Mouse (Mus musculus) gastrocnemius, postnatal 10 days (tissue): ENCODE measurements around the gene Tbx19. TPM values are rescaled to one million over a fixed set of nuclear protein-coding genes. Genes with fewer than 3 reads are reported as not detected.

Experiments used
- DNase-seq: peaks from one replicate; pipeline ENCODE4 v3.0.0; 2021; ENCODE audit warnings: mixed read lengths
- total RNA-seq, 2 experiments: library from RNA; stranded (reverse); gene quantifications; 2 replicates each; pipeline ENCODE4 v1.2.3; 2021

Tbx19 gene
- total RNA-seq, 2 experiments from 2014 or later, result 0.16 to 0.19 TPM

- DNase-seq, result no peak
Measured at GRCm38 (mm10) chr1:165114460-165115175, 46.0 kb downstream of the Tbx19 start.

DNA sequence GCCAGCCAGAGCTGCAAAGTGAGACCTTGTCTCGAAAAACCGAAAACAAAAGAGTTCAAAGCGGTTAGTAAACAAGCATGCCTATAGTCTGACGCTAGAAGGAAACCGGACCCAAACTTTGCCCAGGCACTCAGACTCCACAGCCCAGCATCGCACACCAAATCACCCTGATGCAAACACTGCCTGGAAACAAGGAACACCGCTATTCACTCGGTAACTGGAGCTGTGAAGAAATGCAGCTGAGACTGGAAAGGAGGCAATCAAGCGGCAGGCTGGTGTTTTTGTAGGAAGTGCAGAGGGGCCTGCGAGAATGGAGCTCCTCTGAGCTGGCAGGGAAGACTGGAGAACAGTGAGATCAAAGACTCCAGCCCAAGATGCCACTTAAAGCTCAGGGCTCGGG lies 46.9 kb downstream of the Tbx19 start:
- DNase-seq, result no peak

GRCm38 (mm10) chr1:165110659-165111058 lies 49.9 kb downstream of the Tbx19 start:
- no peak for DNase-seq

DNA sequence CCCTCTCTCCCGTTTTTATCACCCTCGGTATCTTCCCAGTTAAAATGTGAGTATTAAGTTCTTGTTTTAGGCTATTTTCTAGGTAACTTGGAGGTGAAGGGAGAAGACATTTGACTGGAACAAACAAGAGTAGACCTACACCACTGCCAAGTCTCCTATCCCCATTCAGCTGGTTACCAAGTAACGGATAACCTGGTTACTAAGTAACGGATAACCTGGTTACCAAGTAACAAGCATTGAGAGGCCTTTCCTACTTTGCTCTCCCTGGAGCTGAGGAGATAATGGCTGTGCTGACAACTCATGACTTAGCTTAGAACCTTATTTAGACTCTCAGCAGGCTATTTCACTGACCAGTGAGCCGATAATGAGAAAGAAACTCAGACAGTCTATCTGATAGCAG lies 51.4 kb downstream of the Tbx19 start:
- DNase-seq, result no peak

DNA sequence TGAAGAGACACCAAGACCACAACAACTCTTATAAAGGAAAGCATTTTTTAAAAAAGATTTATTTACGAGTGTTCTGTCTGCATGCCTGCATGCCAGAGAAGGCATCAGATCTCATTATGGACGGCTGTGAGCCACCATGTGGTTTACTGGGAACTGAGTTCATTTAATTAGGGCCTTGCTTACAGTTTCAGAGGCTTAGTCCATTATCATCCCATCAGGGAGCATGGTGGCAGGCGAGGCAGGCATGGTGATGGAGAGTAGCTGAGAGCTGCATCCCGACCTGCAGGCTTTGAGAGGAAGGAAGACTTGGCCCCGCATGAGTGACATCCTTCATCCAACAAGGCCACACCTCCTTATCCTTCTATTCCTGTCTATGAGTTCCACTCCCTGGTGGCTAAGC lies 52.1 kb downstream of the Tbx19 start:
- no peak for DNase-seq

DNA sequence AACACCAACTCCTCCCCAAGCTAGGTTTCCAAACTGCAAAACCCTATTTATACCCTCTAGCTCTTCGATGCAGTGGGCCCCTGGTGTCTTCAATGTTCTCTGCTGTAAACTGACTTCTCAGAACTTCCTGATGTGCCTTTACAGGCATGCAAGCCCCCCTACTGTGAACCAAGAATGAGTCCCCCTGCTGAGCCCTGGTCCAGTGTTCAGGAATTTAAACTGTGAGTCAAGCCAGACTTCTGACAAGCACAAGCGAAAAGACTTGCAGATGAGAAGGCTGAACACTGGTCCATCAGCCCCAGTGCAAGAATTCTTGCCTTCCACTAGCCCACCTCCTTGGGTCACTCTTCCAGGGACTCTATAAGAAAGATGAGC lies 54.6 kb downstream of the Tbx19 start:
- DNase-seq, result no peak

DNA sequence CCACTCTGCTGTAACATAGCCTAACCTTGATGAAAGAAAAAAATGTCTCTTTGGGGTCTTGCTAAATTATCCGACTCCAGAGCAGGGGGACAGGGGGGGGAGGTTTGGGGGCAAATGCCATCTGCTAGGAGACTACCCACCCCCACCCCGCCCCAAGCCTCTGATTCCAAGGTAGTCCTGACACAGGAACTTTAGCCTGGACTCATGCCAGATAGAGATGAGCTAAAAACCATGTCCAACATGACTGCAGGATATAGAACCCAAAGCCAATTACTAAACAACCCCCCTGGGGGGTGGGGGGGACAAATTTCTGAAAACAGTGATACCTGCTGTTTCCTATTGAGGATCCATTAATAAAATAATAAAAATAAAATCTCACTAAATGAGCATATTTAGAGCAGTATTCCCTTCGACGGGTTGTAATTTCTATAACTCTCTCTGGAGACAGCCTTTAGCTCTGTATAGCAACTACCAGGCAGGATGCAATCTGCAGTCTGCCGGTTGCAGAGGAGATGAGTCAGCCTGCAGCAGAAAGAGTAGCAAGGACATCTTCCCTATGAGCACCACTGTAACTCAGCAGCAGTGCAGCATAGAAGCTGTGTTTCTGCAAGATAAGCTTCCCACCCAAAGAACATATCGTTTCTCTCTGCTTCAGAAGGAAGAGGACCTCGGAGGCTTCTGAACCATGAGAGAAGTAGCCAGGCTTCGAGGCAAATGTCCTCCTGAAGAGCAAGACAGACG lies 55.1 kb downstream of the Tbx19 start:
- no peak for DNase-seq

GRCm38 (mm10) chr1:165104707-165105259 lies 55.8 kb downstream of the Tbx19 start:
- DNase-seq, result no peak

DNA sequence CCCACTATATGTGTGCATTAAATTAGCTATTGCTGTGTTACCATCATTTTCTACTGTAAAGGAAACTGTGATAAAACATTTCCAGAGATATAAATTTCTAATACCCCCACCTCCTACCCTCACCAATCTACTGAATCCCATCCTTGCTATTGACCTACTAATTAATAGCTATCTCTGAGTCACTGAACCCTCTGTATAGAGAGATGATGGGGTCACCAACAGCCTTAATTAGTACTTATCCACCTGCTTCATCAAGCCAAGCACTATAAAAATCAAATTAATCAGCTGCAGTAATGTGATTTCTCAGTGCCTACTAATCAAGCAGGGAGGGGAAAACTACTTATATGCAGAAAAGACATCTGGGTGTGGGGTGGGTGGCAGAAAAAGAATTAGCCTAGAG lies 61.0 kb downstream of the Tbx19 start:
- no peak for DNase-seq

DNA sequence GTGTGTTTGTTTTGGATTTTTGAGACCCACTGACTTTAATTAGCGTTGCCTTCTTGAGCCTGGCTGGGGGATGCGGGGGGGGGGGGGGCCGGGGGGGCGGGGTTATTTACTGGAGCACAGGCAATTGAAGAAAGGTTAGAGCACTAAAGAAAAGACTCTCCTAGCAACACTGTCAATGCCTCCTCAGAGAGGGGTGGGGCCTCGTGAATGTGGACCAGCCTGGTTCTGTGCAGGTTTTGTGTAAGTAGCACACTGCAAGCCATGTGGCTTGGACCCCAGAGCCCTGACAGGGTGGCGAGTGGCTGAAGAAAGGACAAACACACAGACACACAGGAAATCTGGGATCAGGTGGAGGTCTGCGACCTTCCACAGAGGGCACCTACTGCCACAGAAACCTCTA lies 65.7 kb downstream of the Tbx19 start:
- no peak for DNase-seq

DNA sequence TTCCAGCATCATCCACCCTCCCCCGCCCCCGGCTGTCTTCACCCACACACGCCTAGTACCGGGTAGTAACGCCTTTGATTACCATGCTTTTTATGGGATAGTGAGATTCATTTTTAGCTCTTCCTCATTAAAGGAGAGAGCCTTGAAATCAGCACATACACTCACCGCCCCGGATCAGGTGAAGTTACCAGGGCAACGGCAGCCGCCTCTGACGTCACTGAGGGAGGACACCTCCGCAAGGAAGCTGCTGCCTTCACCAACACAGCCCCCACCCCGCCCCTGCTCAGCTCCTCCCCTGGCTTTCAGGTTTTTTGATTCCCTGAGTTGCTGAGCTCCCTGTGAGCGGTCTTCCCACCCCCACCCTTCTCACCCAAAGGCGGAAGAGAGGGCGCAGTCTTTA lies 68.9 kb downstream of the Tbx19 start:
- DNase-seq, result no peak

DNA sequence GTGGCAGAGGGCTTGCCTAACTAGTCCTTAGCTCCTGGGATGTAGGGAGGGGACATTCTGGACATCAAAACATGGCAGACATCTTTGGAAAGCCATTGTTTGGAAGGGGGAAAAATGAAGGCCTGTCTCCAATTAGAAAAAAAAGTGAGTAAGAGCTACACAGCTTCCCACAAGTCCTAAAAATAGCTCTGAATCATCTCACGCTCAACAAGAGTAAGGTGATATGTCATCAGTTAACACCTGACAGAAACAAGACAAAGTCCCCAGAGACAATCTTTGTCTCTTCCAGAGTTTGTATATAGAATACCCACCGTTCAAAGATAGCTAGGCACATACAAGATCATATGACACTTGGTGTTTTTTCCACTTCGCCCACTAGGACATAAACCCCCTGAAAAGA lies 71.0 kb downstream of the Tbx19 start:
- DNase-seq, result no peak

Other genes starting within 250 kb of the Tbx19 start
- not detected for gene Xcl1, start 225.2 kb downstream of the Tbx19 start, total RNA-seq
- 10 to 100 TPM; 12.1 to 12.8 TPM for gene Sft2d2, start 33.7 kb upstream of the Tbx19 start, total RNA-seq
- 10 to 100 TPM; 26.4 to 30.0 TPM for gene Tiprl, start 76.2 kb upstream of the Tbx19 start, total RNA-seq
- 1 to 10 TPM; 3.9 to 4.2 TPM for gene Gpr161, start 135.0 kb upstream of the Tbx19 start, total RNA-seq